Mouse (Mus musculus) heart, postnatal 0 days (tissue): ENCODE measurements at regions not wholly inside any gene's neighbourhood (a gene's known extent, or its start where the extent isn't known, plus 50 kb on each side); places are given as distances from the start of the nearest gene placed in this dataset.

Source experiments
- ATAC-seq: fragments of 200-750 bp; cut with Nextera tagmentation; 2 replicates; pipeline ENCODE4 v1.8.0; 2017; ENCODE audit warnings: low read depth, moderate number of reproducible peaks, moderate library complexity; ENCODE audit not compliant: insufficient read depth
- DNase-seq: peaks from one replicate; pipeline ENCODE4 v3.0.0-alpha.2; 2016; ENCODE audit warnings: low spot score
- H3K27ac ChIP-seq: fragments of 300-500 bp; sonication (generic); 2 replicates; pipeline ENCODE4 v1.5.1; 2014; ENCODE audit warnings: low read depth, mild to moderate bottlenecking
- H3K27me3 ChIP-seq: fragments of 300-500 bp; sonication (generic); 2 replicates; pipeline ENCODE4 v1.6.1; 2014; ENCODE audit warnings: low read length, mixed read lengths; ENCODE audit not compliant: control insufficient read depth, insufficient read depth
- H3K36me3 ChIP-seq: fragments of 300-500 bp; sonication (generic); replicated peaks from 2 replicates; pipeline ENCODE4 v1.6.1; 2014; ENCODE audit warnings: low read length, mixed read lengths; ENCODE audit not compliant: control insufficient read depth, insufficient read depth
- H3K4me1 ChIP-seq: fragments of 300-500 bp; sonication (generic); 2 replicates; pipeline ENCODE4 v1.6.1; 2014; ENCODE audit warnings: antibody characterized with exemption; ENCODE audit not compliant: control insufficient read depth, insufficient read depth
- H3K4me2 ChIP-seq: fragments of 300-500 bp; sonication (generic); 2 replicates; pipeline ENCODE4 v1.6.1; 2014; ENCODE audit warnings: low read depth, mild to moderate bottlenecking, low read length, moderate library complexity
- H3K4me3 ChIP-seq: fragments of 300-500 bp; sonication (generic); 2 replicates; pipeline ENCODE4 v1.5.1; 2014; ENCODE audit warnings: low read depth, low read length
- H3K9ac ChIP-seq: fragments of 300-500 bp; sonication (generic); replicated peaks from 2 replicates; pipeline ENCODE4 v1.6.1; 2014; ENCODE audit warnings: low read depth, low read length, mixed read lengths
- H3K9me3 ChIP-seq: fragments of 300-500 bp; sonication (generic); replicated peaks from 2 replicates; pipeline ENCODE4 v1.6.1; 2016; ENCODE audit warnings: low read length; ENCODE audit not compliant: control insufficient read depth
- CTCF ChIP-seq: IDR thresholded peaks from 2 replicates; pipeline ENCODE4 v1.5.1; 2016; ENCODE audit warnings: antibody characterized with exemption, control low read depth, low read depth
- EP300 ChIP-seq: IDR thresholded peaks from 2 replicates; pipeline ENCODE4 v1.6.1; 2016; ENCODE audit warnings: antibody characterized with exemption, low read depth
- WGBS: fragments of 180-500 bp; shearing (Covaris S2); extraction: QIAGEN DNeasy Blood & Tissue Kit; methylation state at CpG from one replicate; pipeline ENCODE4 v1.1.7; 2014; 5-methylcytosine and 5-hydroxymethylcytosine counted together

DNA sequence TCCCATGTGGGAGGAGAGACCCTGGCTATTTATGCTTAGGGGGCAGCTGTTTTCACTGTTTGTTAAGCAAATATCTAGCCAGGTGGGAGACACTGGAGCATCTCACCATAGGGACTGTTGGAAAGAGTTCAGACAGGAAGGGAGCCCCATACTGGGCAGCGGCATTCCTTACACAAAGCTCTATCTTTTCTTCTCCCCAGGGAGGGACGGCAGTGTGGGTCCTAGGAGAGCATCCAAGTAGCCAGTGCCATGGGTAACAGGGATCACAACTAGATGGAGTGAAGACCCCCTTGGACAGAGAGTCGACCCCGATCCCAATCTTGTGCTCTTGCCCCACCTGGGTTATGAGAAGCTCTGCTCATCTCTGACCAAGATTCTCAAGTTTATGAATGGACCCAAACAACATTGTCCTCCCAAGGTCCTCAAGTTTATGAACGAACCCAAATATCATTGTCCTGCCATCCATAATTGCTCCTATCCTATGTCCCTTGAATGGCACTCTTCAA, 55.5 kb upstream of the Slco4a1 start:
- 66% methylated on average over 5 of the region's 5 CpGs for WGBS
- H3K4me3 ChIP-seq = no peak overlapping the region
- peak overlapping the region; percentile 67 for H3K27ac ChIP-seq
- DNase-seq (peak; percentile 6), ATAC-seq (no peak)
- 0 out of 2 replicates have a peak, but pooled peaks cover 4% of the 10 kb centered on the region for H3K4me1 ChIP-seq
- H3K4me2 ChIP-seq = no peak overlapping the region
- H3K36me3 ChIP-seq = no peaks in the 10 kb centered on the region; the same call in 1 of the 2 replicates
- no peaks in the 10 kb centered on the region for H3K9me3 ChIP-seq
- no peaks in the 10 kb centered on the region for H3K27me3 ChIP-seq
- H3K9ac ChIP-seq = no peak overlapping the region
- no peak for TF ChIP-seq EP300
- no peak for TF ChIP-seq CTCF

DNA sequence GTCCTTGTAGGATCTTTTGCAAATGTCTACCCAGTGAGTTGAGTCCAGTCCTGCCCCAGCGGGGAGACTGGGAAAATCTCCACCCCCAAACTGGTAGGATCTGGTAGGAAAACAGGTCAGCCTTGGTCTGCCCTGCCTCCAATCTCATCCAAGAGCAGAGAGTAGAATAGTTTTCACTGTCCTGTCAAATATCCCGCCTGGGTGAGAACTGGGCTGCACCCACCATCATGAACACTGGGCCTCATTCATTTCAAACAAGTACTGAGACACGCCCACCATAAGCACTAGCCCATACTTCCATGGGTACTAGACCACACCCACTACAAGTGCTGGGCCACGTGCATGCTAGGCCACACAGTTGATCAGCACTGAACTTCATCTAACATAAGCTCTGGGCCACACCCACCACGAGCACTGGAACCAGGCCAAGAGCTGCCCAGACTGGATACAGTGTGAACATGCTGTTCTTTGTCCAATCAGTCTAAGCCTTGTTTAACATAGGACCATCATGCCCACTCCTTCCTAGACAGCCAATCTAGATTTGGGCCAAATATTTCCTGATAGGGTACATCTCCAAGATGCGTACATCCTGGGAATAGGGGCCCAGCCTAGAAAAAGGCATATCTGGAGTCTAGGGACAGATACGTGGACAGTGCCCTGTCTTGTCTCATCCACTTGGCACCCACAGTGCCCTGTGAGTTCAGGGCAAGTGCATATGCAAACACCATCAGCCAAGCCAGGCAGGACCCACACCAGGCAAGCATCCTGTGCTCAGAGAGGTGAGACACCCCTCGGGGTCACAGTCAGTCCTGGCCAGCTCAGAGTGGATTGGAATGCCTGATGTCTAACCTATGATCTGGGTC, 56.2 kb upstream of the Slco4a1 start:
- H3K36me3 ChIP-seq = no peaks in the 10 kb centered on the region; the same call in 1 of the 2 replicates
- no peak overlapping the region for H3K4me2 ChIP-seq
- peak overlapping the region; percentile 96 for H3K27ac ChIP-seq
- TF ChIP-seq EP300 (peak; percentile 11; the same call in 1 of the 2 replicates), CTCF (no peak)
- no peak overlapping the region for H3K4me3 ChIP-seq
- H3K9me3 ChIP-seq = no peaks in the 10 kb centered on the region
- 0 out of 2 replicates have a peak, but pooled peaks cover 4% of the 10 kb centered on the region for H3K4me1 ChIP-seq
- no peaks in the 10 kb centered on the region for H3K27me3 ChIP-seq
- H3K9ac ChIP-seq = no peak overlapping the region
- 26% methylated on average over 8 of the region's 8 CpGs for WGBS
- ATAC-seq = peak; percentile 74
- DNase-seq = peak; percentile 83

DNA sequence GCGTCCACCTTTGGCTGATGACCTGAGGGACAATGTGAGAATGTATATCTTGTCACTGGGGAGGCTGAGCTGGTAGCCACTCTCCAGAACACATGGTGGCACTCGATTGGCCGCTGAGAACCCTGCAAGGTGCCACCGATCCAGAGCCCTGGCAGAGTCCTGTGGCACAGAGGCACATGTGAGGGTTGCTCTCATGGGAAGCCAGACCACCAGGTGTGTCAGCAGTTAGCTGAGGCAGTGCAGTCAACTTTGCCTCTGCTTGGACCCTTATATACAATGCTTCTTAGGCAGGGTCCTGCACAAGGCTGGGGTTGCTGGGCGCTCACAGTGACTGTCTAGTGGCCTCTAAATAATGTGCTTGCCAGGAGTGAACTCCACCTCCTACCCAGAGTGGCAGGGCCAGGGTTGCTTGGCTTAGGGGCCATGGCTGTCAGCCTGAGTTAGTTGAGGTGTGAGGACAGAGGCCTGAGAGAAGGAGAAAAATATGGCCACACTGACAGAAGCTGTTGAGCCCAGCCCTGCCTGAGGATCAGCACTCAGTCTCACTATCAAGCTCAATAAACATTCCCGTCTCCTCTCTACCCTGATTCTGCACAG, 57.1 kb upstream of the Slco4a1 start:
- Histone ChIP-seq H3K4me3 (no peak overlapping the region), H3K27me3 (no peaks in the 10 kb centered on the region), H3K36me3 (no peaks in the 10 kb centered on the region; the same call in 1 of the 2 replicates), H3K27ac (peak overlapping the region; percentile 96), H3K9me3 (no peaks in the 10 kb centered on the region), H3K9ac (no peak overlapping the region), H3K4me1 (0 out of 2 replicates have a peak, but pooled peaks cover 4% of the 10 kb centered on the region), H3K4me2 (no peak overlapping the region)
- TF ChIP-seq CTCF = no peak
- peak; percentile 50 for DNase-seq
- ATAC-seq = peak; percentile 6
- 62% methylated on average over 6 of the region's 6 CpGs for WGBS

DNA sequence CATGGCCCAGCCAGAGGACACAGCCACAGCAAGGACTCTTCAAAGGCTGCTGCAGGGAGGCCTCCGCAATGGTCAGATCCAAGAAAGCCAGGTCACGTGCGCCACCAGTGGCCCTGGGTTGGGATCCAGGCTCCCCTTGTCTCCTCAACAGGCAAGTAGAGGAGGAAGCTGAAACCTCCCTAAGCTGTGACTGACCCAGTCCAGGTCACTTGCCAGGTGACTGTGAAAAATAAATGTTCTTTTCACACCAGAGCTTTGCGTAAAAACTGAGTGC, 57.6 kb upstream of the Slco4a1 start:
- no peak overlapping the region for H3K9ac ChIP-seq
- peaks cover 9% of the 10 kb centered on the region; the same call in 1 of the 2 replicates for H3K4me1 ChIP-seq
- no peak for ATAC-seq
- no peaks in the 10 kb centered on the region for H3K27me3 ChIP-seq
- 79% methylated on average over 4 of the region's 4 CpGs for WGBS
- TF ChIP-seq CTCF (no peak), EP300 (no peak)
- H3K4me2 ChIP-seq = no peak overlapping the region
- peak; percentile 11 for DNase-seq
- H3K9me3 ChIP-seq = no peaks in the 10 kb centered on the region
- H3K36me3 ChIP-seq = no peaks in the 10 kb centered on the region; the same call in 1 of the 2 replicates
- no peak overlapping the region for H3K4me3 ChIP-seq
- peak overlapping the region; percentile 96 for H3K27ac ChIP-seq

DNA sequence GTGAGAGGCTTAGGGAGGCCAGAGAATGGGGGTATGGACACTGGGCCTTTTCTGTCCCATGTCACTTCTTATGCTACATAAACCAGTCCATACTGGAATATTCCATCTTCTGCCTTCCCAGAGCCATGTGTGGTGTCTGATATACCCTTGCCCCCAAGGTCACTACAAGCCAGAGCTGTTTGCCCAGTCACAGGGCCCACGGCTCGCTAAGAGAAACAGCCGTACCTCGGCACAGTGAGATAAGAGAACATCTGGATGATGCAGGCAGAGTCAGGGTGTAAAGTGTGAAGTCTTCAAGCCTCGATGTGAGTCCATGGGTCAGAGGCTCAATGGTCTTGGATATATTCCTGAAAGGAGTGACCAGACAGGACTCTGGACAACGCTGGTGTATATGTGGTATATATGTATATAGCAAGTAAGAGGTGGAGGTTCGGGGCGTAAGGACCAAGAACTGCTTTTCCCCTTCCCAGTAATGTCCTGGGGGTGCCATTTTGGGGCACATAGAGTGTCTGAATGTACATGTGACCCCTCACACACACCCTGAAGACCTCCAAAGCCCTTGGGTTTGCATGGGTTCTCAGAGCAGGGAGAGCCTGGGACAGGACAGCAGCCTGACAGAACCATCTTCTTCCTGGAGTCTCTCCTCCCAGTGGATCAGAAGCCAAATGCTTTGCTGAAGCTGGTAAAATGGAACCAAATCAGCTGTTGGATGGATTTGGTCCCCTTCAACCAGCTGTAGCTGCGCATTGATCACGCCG, 58.1 kb upstream of the Slco4a1 start:
- peak; percentile 6 for ATAC-seq
- peak overlapping the region; percentile 96 for H3K27ac ChIP-seq
- WGBS = 52% methylated on average over 11 of the region's 11 CpGs
- H3K4me3 ChIP-seq = no peak overlapping the region
- H3K4me2 ChIP-seq = no peak overlapping the region
- TF ChIP-seq EP300 (0 out of 2 replicates have a peak, but pooled peaks have one; percentile 14), CTCF (no peak)
- H3K9me3 ChIP-seq = no peaks in the 10 kb centered on the region
- no peaks in the 10 kb centered on the region; the same call in 1 of the 2 replicates for H3K36me3 ChIP-seq
- H3K4me1 ChIP-seq = peaks cover 9% of the 10 kb centered on the region; the same call in 1 of the 2 replicates
- H3K27me3 ChIP-seq = no peaks in the 10 kb centered on the region
- DNase-seq = peak; percentile 64
- H3K9ac ChIP-seq = no peak overlapping the region
